Mouse (Mus musculus) hindbrain, embryonic 10.5 days (tissue): ENCODE results near the gene Sorbs2. TPM values are rescaled to one million over a fixed set of nuclear protein-coding genes. Genes with fewer than 3 reads are reported as not detected.

Experiments
- DNase-seq: peaks from one replicate; pipeline ENCODE4 v3.0.0-alpha.2; 2017; ENCODE audit warnings: low spot score
- H3K27ac ChIP-seq: fragments of 300-500 bp; sonication (generic); 2 replicates; pipeline ENCODE4 v1.5.1; 2016; ENCODE audit warnings: mild to moderate bottlenecking, moderate library complexity
- H3K27me3 ChIP-seq: fragments of 300-500 bp; sonication (generic); 2 replicates; pipeline ENCODE4 v1.6.1; 2016; ENCODE audit warnings: mild to moderate bottlenecking; ENCODE audit not compliant: poor library complexity, insufficient read depth, severe bottlenecking
- H3K36me3 ChIP-seq: fragments of 300-500 bp; sonication (generic); 2 replicates; pipeline ENCODE4 v1.6.1; 2016; ENCODE audit warnings: mild to moderate bottlenecking, moderate library complexity
- H3K4me1 ChIP-seq: fragments of 300-500 bp; sonication (generic); replicated peaks from 2 replicates; pipeline ENCODE4 v1.6.1; 2016; ENCODE audit warnings: mild to moderate bottlenecking
- H3K4me3 ChIP-seq: fragments of 300-500 bp; sonication (generic); 2 replicates; pipeline ENCODE4 v1.5.1; 2016; ENCODE audit warnings: mild to moderate bottlenecking, moderate library complexity
- H3K9me3 ChIP-seq: fragments of 300-500 bp; sonication (generic); 2 replicates; pipeline ENCODE4 v1.6.1; 2016; ENCODE audit warnings: mild to moderate bottlenecking, moderate library complexity
- WGBS: fragments of 180-500 bp; shearing (Covaris S2); methylation state at CpG from one replicate; pipeline ENCODE4 v1.1.7; 2016; 5-methylcytosine and 5-hydroxymethylcytosine counted together
- polyA plus RNA-seq: library from polyadenylated mRNA; unstranded; fragments of >200 nt; fragmentation: Nextera tagmentation; extraction: Ambion mirVana; gene quantifications from 2 replicates; pipeline ENCODE4 v1.2.1, GENCODE M21; 2016

The Sorbs2 gene
- polyA plus RNA-seq, 1 experiment from 2014 or later = 36.9 TPM

- Histone ChIP-seq H3K4me3 (no peak overlapping the region), H3K9me3 (no peaks in the 10 kb centered on the region), H3K27ac (no peak overlapping the region), H3K36me3 (no peaks in the 10 kb centered on the region), H3K27me3 (no peaks in the 10 kb centered on the region), H3K4me1 (peaks cover 32% of the 10 kb centered on the region)
- no peak for DNase-seq
- WGBS = 26% methylated on average over 7 of the region's 7 CpGs
Observed at GRCm38 (mm10) chr8:45610426-45611215, 103.0 kb downstream of the Sorbs2 start.

DNA sequence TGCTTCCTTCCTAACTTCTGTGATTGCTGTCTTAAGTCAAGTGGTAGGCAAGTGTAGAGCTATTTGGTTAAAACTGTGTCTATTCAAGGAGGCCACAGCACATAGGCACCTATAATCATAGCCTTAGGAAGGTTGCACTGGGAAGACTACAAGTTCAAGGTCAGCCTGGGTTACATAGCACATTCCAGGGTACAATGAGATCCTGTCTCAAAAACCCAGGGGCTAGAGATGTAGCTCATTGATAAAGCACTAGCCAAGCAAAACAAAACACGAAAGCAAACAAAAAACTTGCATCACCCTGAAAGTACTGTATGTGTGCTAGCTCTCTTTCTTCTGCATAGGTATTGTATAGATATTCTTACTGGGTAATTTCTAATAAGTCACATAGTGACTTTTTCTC lies 103.7 kb downstream of the Sorbs2 start:
- DNase-seq = no peak
- peaks cover 32% of the 10 kb centered on the region for H3K4me1 ChIP-seq
- H3K27me3 ChIP-seq = no peaks in the 10 kb centered on the region
- H3K9me3 ChIP-seq = no peaks in the 10 kb centered on the region
- H3K27ac ChIP-seq = no peak overlapping the region
- H3K4me3 ChIP-seq = no peak overlapping the region
- 74% methylated on average over 1 of the region's 1 CpGs for WGBS
- H3K36me3 ChIP-seq = no peaks in the 10 kb centered on the region

DNA sequence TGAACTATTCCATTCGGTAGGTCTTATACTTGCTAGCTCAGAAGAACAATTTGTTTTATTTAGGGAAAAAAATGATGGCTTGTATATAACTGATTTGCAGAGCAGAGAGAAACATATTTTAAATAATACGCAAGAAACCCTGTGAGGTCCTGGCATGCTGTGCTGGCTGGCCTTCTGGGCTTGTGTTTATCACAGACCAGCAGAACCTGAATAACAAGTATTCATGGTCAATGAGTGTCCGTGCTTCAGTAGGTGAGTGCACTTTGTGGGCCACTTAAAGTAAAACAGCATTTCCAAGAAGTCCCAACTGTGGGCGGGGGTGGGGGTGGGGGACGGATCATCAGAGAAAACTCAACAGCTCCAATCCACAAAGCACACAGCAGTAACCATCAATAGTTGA lies 107.0 kb downstream of the Sorbs2 start:
- Histone ChIP-seq H3K27me3 (no peaks in the 10 kb centered on the region), H3K4me1 (peaks cover 29% of the 10 kb centered on the region), H3K36me3 (no peaks in the 10 kb centered on the region), H3K9me3 (no peaks in the 10 kb centered on the region), H3K27ac (no peak overlapping the region), H3K4me3 (no peak overlapping the region)
- no peak for DNase-seq
- 41% methylated on average over 5 of the region's 5 CpGs for WGBS

GRCm38 (mm10) chr8:45615050-45615449 lies 107.5 kb downstream of the Sorbs2 start:
- no peak overlapping the region for H3K27ac ChIP-seq
- 12% methylated on average over 9 of the region's 9 CpGs for WGBS
- peaks cover 25% of the 10 kb centered on the region for H3K4me1 ChIP-seq
- H3K4me3 ChIP-seq = no peak overlapping the region
- H3K27me3 ChIP-seq = no peaks in the 10 kb centered on the region
- no peaks in the 10 kb centered on the region for H3K9me3 ChIP-seq
- DNase-seq = peak; percentile 11
- H3K36me3 ChIP-seq = no peaks in the 10 kb centered on the region

DNA sequence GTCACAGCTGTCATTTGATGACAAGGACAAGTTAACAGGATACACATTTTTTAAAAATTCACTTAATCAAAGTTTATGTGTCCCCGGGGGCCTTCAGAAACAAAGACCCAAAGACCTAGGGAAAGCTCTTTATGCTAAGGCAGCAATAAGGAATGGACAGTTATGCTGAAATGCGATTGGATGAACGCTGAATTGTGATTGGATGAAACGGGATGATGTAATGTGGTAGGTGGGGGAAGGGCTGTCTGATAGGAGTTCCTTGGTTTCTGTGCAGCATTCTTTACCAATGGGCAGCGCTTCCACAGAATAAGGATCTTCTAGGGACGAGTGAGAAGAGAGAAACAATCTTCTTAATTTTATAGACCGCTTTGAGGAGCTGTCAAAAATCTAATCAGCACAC lies 108.0 kb downstream of the Sorbs2 start:
- Histone ChIP-seq H3K27ac (no peak overlapping the region), H3K36me3 (no peaks in the 10 kb centered on the region), H3K27me3 (no peaks in the 10 kb centered on the region), H3K4me1 (peaks cover 21% of the 10 kb centered on the region), H3K9me3 (no peaks in the 10 kb centered on the region), H3K4me3 (no peak overlapping the region)
- DNase-seq = peak; percentile 20
- WGBS = 45% methylated on average over 7 of the region's 7 CpGs

DNA sequence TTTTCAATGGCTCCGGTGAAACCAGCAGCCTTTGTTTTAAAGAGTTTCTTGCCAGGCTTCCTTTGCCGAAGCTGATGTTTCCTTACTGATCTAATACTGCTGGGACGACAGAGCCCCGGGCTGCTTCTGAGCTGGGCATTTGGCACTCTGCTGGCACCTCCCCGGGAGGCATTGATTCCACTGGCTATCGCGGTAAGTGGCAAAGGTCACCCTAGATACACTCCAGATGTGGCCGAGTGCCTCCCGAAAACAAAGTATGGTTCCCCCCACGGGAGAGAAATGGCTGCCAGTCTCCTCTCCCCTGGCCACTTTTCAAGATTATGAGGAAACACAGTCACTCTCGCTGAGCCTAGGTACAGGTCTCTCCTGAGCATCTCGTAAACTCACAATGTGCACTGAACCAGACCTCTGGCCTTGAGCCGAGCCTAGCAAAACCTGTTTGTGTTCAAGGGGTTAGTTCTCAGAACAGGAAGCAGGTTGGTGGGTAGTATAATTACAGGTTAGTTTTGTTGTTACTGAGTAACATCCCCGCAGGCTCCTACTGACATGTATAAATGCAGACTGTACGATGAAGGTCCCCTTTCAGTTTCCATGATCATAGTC lies 114.1 kb downstream of the Sorbs2 start:
- Histone ChIP-seq H3K36me3 (no peaks in the 10 kb centered on the region), H3K9me3 (no peaks in the 10 kb centered on the region), H3K27ac (no peak overlapping the region), H3K4me3 (no peak overlapping the region), H3K4me1 (peaks cover 8% of the 10 kb centered on the region), H3K27me3 (no peaks in the 10 kb centered on the region)
- no peak for DNase-seq
- 72% methylated on average over 15 of the region's 15 CpGs for WGBS

DNA sequence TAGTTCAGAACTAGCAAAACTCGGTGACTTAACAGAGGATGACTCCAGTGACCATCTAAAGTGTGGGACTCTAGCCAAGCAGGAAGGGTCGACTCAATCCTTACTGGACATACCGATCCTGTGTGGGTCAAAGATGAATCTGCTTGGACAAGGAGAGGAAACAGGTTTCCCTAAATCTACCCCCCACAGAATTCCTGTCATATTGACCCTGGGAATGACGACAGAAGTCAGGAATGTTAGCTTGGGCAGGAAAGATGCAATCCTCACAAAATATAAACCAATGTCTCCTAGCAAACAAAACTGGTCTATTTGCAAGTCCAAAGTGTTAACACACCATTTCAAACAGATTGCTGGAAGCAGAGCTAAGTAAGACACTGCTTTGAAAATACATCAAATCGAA lies 118.8 kb downstream of the Sorbs2 start:
- Histone ChIP-seq H3K4me1 (peaks cover 37% of the 10 kb centered on the region), H3K27me3 (no peaks in the 10 kb centered on the region), H3K27ac (0 out of 2 replicates have a peak overlapping the region, but pooled peaks have one; percentile 8), H3K4me3 (no peak overlapping the region), H3K36me3 (no peaks in the 10 kb centered on the region), H3K9me3 (no peaks in the 10 kb centered on the region)
- WGBS = 50% methylated on average over 5 of the region's 5 CpGs
- no peak for DNase-seq

- H3K27ac ChIP-seq = peak overlapping the region; percentile 93
- no peaks in the 10 kb centered on the region for H3K9me3 ChIP-seq
- no peaks in the 10 kb centered on the region for H3K27me3 ChIP-seq
- WGBS = 2% methylated on average over 28 of the region's 28 CpGs
- peaks cover 37% of the 10 kb centered on the region for H3K4me1 ChIP-seq
- H3K36me3 ChIP-seq = no peaks in the 10 kb centered on the region
- DNase-seq = peak; percentile 86
- H3K4me3 ChIP-seq = peak overlapping the region; percentile 69
Observed at GRCm38 (mm10) chr8:45627246-45628241, 120.0 kb downstream of the Sorbs2 start.

GRCm38 (mm10) chr8:45628421-45629065 lies 121.0 kb downstream of the Sorbs2 start:
- WGBS = 35% methylated on average over 9 of the region's 9 CpGs
- Histone ChIP-seq H3K27ac (peak overlapping the region; percentile 93), H3K36me3 (no peaks in the 10 kb centered on the region), H3K27me3 (no peaks in the 10 kb centered on the region), H3K4me1 (peaks cover 37% of the 10 kb centered on the region), H3K4me3 (peak overlapping the region; percentile 69), H3K9me3 (no peaks in the 10 kb centered on the region)
- peak; percentile 12 for DNase-seq

- H3K27me3 ChIP-seq = no peaks in the 10 kb centered on the region
- no peaks in the 10 kb centered on the region for H3K9me3 ChIP-seq
- DNase-seq = peak; percentile 12
- H3K36me3 ChIP-seq = no peaks in the 10 kb centered on the region
- H3K27ac ChIP-seq = peak overlapping the region; percentile 93
- H3K4me3 ChIP-seq = peak overlapping the region; percentile 69
- H3K4me1 ChIP-seq = peaks cover 37% of the 10 kb centered on the region
- WGBS = 64% methylated on average over 8 of the region's 8 CpGs
Observed at GRCm38 (mm10) chr8:45629066-45629430, 121.5 kb downstream of the Sorbs2 start.

- Histone ChIP-seq H3K9me3 (no peaks in the 10 kb centered on the region), H3K27ac (no peak overlapping the region), H3K27me3 (no peaks in the 10 kb centered on the region), H3K4me1 (peaks cover 36% of the 10 kb centered on the region), H3K4me3 (no peak overlapping the region), H3K36me3 (no peaks in the 10 kb centered on the region)
- 71% methylated on average over 8 of the region's 8 CpGs for WGBS
- DNase-seq = no peak
Observed at GRCm38 (mm10) chr8:45631023-45631422, 123.4 kb downstream of the Sorbs2 start.

GRCm38 (mm10) chr8:45635155-45635554 lies 127.6 kb downstream of the Sorbs2 start:
- WGBS = 83% methylated on average over 6 of the region's 6 CpGs

More at GRCm38 (mm10) chr8:45635155-45635554, 127.6 kb downstream of the Sorbs2 start:
- H3K36me3 ChIP-seq = no peaks in the 10 kb centered on the region
- no peak overlapping the region for H3K27ac ChIP-seq
- H3K4me1 ChIP-seq = no peaks in the 10 kb centered on the region
- no peak for DNase-seq
- H3K9me3 ChIP-seq = no peaks in the 10 kb centered on the region
- H3K27me3 ChIP-seq = no peaks in the 10 kb centered on the region
- H3K4me3 ChIP-seq = no peak overlapping the region
